ENCODE assay signal across 33 mouse cellular contexts in genomic region chr19:28854831-28855230, GRCm38 (mm10). TPM values are rescaled to one million over a fixed set of nuclear protein-coding genes. Genes with fewer than 3 reads are reported as not detected.
"Had no signal": no experiment of that assay in that cellular context is flagged by ENCODE, and none has a peak within 500 bp of the region (broad histone marks: within the 10 kb centered on the region; RNA-seq: fewer than 3 reads in every experiment).

No protein-coding gene starts in this region.

- H3K9me3 ChIP-seq: limb, embryonic 10.5 days; limb, embryonic 12.5 days; limb, embryonic 13.5 days; limb, embryonic 15.5 days; liver, embryonic 12.5 days; liver, embryonic 13.5 days; liver, embryonic 15.5 days; lung, embryonic 15.5 days; megakaryocyte, embryonic 14.5 days; midbrain, embryonic 10.5 days; midbrain, embryonic 12.5 days; midbrain, embryonic 13.5 days; midbrain, embryonic 15.5 days; neural tube, embryonic 12.5 days had no signal

- H3K4me3 ChIP-seq: limb, embryonic 10.5 days; limb, embryonic 12.5 days; limb, embryonic 13.5 days; limb, embryonic 15.5 days; liver, embryonic 12.5 days; liver, embryonic 13.5 days; liver, embryonic 15.5 days; lung, embryonic 15.5 days; megakaryocyte, embryonic 14.5 days; midbrain, embryonic 10.5 days; midbrain, embryonic 12.5 days; midbrain, embryonic 13.5 days; midbrain, embryonic 15.5 days; myocyte; neural tube, embryonic 12.5 days had no signal

- H3K4me2 ChIP-seq: limb, embryonic 12.5 days; limb, embryonic 13.5 days; limb, embryonic 15.5 days; liver, embryonic 11.5 days; liver, embryonic 12.5 days; liver, embryonic 13.5 days; liver, embryonic 15.5 days; lung, embryonic 14.5 days; lung, embryonic 15.5 days; midbrain, embryonic 11.5 days; midbrain, embryonic 12.5 days; midbrain, embryonic 13.5 days; midbrain, embryonic 15.5 days; neural tube, embryonic 12.5 days had no signal

- ATAC-seq: liver, embryonic 12.5 days; liver, postnatal 0 days; lung, postnatal 0 days; midbrain, embryonic 13.5 days; midbrain, embryonic 15.5 days; midbrain, embryonic 16.5 days had no signal

- H3K27me3 ChIP-seq: limb, embryonic 12.5 days; limb, embryonic 13.5 days; limb, embryonic 15.5 days; liver, embryonic 12.5 days; liver, embryonic 13.5 days; liver, embryonic 15.5 days; lung, embryonic 15.5 days; megakaryocyte, embryonic 14.5 days; midbrain, embryonic 12.5 days; midbrain, embryonic 13.5 days; midbrain, embryonic 15.5 days; neural tube, embryonic 12.5 days had no signal

- H3K4me1 ChIP-seq: limb, embryonic 10.5 days; limb, embryonic 12.5 days; limb, embryonic 13.5 days; limb, embryonic 15.5 days; liver, embryonic 12.5 days; liver, embryonic 13.5 days; liver, embryonic 15.5 days; lung, embryonic 15.5 days; megakaryocyte, embryonic 14.5 days; midbrain, embryonic 10.5 days; midbrain, embryonic 12.5 days; midbrain, embryonic 13.5 days; midbrain, embryonic 15.5 days; neural tube, embryonic 12.5 days had no signal

- H3K27ac ChIP-seq: limb, embryonic 10.5 days; limb, embryonic 12.5 days; limb, embryonic 13.5 days; limb, embryonic 15.5 days; liver, embryonic 12.5 days; liver, embryonic 13.5 days; liver, embryonic 14.5 days; liver, embryonic 15.5 days; lung, embryonic 15.5 days; macrophage; midbrain, embryonic 10.5 days; midbrain, embryonic 12.5 days; midbrain, embryonic 13.5 days; midbrain, embryonic 15.5 days; neural tube, embryonic 12.5 days had no signal

- H3K36me3 ChIP-seq: limb, embryonic 10.5 days; limb, embryonic 12.5 days; limb, embryonic 13.5 days; limb, embryonic 15.5 days; liver, embryonic 12.5 days; liver, embryonic 13.5 days; liver, embryonic 15.5 days; lung, embryonic 15.5 days; midbrain, embryonic 10.5 days; midbrain, embryonic 12.5 days; midbrain, embryonic 13.5 days; midbrain, embryonic 15.5 days; neural tube, embryonic 12.5 days had no signal

- DNase-seq: left cerebral cortex, postnatal 4 days; liver; liver, embryonic 13.5 days; liver, postnatal 0 days; lung, adult 18-20 months; lung, adult 2 months; lung, embryonic 14.5 days; lung, postnatal 10 days; lung, postnatal 14 days; lung, postnatal 36 days; lung, postnatal 4 days; midbrain, embryonic 14.5 days had no signal

- H3K9ac ChIP-seq: limb, embryonic 12.5 days; limb, embryonic 13.5 days; limb, embryonic 15.5 days; liver, embryonic 12.5 days; liver, embryonic 13.5 days; liver, embryonic 14.5 days; liver, embryonic 15.5 days; liver, postnatal 0 days; lung, embryonic 14.5 days; lung, embryonic 15.5 days; midbrain, embryonic 12.5 days; midbrain, embryonic 13.5 days; midbrain, embryonic 15.5 days; neural tube, embryonic 12.5 days had no signal

RNA-seq across cellular contexts. Expression of gene Slc1a1, which starts 20.0 kb away (rescaled TPM):
- polyA plus RNA-seq: liver, adult 2 months; liver, embryonic 14.5 days; macrophage; myocyte had no signal
